Mouse (Mus musculus): ENCODE results near the gene Tinagl1. TPM values are rescaled to one million over a fixed set of nuclear protein-coding genes. Genes with fewer than 3 reads are reported as not detected.

Tinagl1 gene
- total and polyA plus RNA-seq, 3 experiments = 6.1 to 21.9 TPM; not detected in 1

DNA sequence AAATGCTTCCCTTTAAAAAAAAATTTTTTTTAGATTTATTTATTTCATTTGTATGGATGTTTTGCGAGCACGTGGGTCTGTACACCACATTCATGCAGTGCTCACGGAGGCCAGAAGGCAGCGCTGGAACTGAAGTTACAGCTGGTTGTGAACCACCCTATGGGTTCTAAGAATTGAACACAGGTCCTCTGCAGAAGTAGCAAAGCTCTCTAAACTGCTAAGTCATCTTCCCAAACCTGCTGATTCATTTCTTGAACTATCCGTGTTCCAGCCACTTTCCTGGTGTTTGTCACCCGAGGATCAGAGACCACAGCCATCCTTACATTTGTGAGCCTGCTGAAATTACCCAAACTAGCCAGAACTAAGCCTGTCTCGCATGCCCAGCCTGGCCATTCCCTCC is 37.5 kb upstream of the Tinagl1 start:
- Histone ChIP-seq H3K9me3 (replicated peaks; ENCODE audit: insufficient read depth, low read length) (no peaks in the 10 kb centered on the region), H3K4me1 (ENCODE audit: control insufficient read depth in 1 of 2, insufficient read depth in 2 of 2, low read length in 2 of 2) (peaks cover 8 to 26% of the 10 kb centered on the region in 2 experiments), H3K4me3 (ENCODE audit: control insufficient read depth in 1 of 2, insufficient read depth in 1 of 2, low read depth in 2 of 2, low read length in 2 of 2) (no peak overlapping the region), H3K27ac (ENCODE audit: control insufficient read depth, low read depth, low read length) (no peak overlapping the region), H3K9ac (ENCODE audit: control insufficient read depth, low read depth, low read length, poor library complexity, severe bottlenecking) (no peak overlapping the region), H3K27me3 (ENCODE audit: control insufficient read depth in 1 of 2, insufficient read depth in 2 of 2, low read length in 2 of 2) (no peaks in the 10 kb centered on the region), H3K36me3 (ENCODE audit: control insufficient read depth in 1 of 2, insufficient read depth in 2 of 2, low read length in 2 of 2) (peaks cover 0 to 17% of the 10 kb centered on the region in 2 experiments; a peak in 2 of 4 replicates), H3K79me2 (ENCODE audit: control insufficient read depth, insufficient read depth, low read length, poor library complexity) (no peaks in the 10 kb centered on the region)
- TF ChIP-seq MAFK (IDR thresholded peaks at IDR 0.05; ENCODE audit: borderline replicate concordance, low read depth, low read length) (no peak), MYB (IDR thresholded peaks at IDR 0.05; ENCODE audit: low read depth, low read length) (no peak), CHD2 (IDR thresholded peaks at IDR 0.05; ENCODE audit: low read length) (no peak), SIN3A (IDR thresholded peaks at IDR 0.05; ENCODE audit: low read length) (no peak), CTCF (IDR thresholded peaks at IDR 0.05 in 2 of 3, conservative IDR thresholded peaks at IDR 0.05 in 1 of 3; ENCODE audit: control insufficient read depth in 1 of 3, insufficient read depth in 1 of 3, low read depth in 2 of 3, low read length in 3 of 3, poor library complexity in 1 of 3, severe bottlenecking in 1 of 3) (peak; percentile 9 to 29 (median 10); a peak in 1 of 6 replicates), USF1 (IDR thresholded peaks at IDR 0.05; ENCODE audit: low read depth, low read length) (0 out of 2 replicates have a peak, but pooled peaks have one; percentile 2), TAL1 (IDR thresholded peaks at IDR 0.05; ENCODE audit: low read length) (no peak), MEF2A (IDR thresholded peaks at IDR 0.05; ENCODE audit: extremely low read depth, insufficient replicate concordance, low read depth, low read length, poor library complexity, severe bottlenecking) (no peak), UBTF (IDR thresholded peaks at IDR 0.05; ENCODE audit: borderline replicate concordance, insufficient read depth, low read depth, low read length) (no peak), BHLHE40 (IDR thresholded peaks at IDR 0.05; ENCODE audit: borderline replicate concordance, low read depth, low read length) (no peak), MXI1 (IDR thresholded peaks at IDR 0.05; ENCODE audit: low read depth, low read length) (no peak), SMC3 (IDR thresholded peaks at IDR 0.05; ENCODE audit: low read depth, low read length) (no peak), CHD1 (IDR thresholded peaks at IDR 0.05; ENCODE audit: low read depth, low read length) (no peak), POLR2AphosphoS5 (IDR thresholded peaks at IDR 0.05; ENCODE audit: borderline replicate concordance, low read depth, low read length) (no peak), NELFE (IDR thresholded peaks at IDR 0.05; ENCODE audit: low read depth, low read length) (no peak), NRF1 (IDR thresholded peaks at IDR 0.05; ENCODE audit: insufficient read depth, low read depth, low read length, poor library complexity, severe bottlenecking) (no peak)
- DNase-seq (ENCODE audit: low read depth, low spot score) = peak; percentile 61

DNA sequence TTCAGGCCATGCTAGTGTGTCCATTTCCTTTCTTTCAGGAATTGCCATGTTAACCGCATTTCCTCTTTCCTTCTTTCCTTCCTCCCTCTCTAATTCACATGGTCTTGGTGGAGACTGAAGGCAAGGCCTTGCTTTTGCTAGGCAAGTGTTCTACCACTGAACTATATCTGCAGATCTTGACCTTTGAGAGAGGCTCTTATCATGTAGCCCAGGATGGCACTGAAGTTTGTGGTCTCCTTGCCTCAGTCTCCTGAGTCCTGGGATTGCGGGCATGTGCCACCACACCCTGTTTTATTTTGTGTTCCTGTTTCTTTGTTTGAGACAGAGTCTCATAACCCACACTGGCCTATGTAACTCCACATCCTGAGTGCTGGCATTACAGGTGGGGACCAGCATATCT is 36.9 kb upstream of the Tinagl1 start:
- Histone ChIP-seq H3K4me1 (ENCODE audit: control insufficient read depth in 1 of 2, insufficient read depth in 2 of 2, low read length in 2 of 2) (peaks cover 8 to 26% of the 10 kb centered on the region in 2 experiments), H3K36me3 (ENCODE audit: control insufficient read depth in 1 of 2, insufficient read depth in 2 of 2, low read length in 2 of 2) (peaks cover 0 to 17% of the 10 kb centered on the region in 2 experiments; a peak in 2 of 4 replicates), H3K4me3 (ENCODE audit: control insufficient read depth in 1 of 2, insufficient read depth in 1 of 2, low read depth in 2 of 2, low read length in 2 of 2) (no peak overlapping the region), H3K27ac (ENCODE audit: control insufficient read depth, low read depth, low read length) (no peak overlapping the region), H3K9ac (ENCODE audit: control insufficient read depth, low read depth, low read length, poor library complexity, severe bottlenecking) (no peak overlapping the region), H3K9me3 (replicated peaks; ENCODE audit: insufficient read depth, low read length) (no peaks in the 10 kb centered on the region), H3K79me2 (ENCODE audit: control insufficient read depth, insufficient read depth, low read length, poor library complexity) (no peaks in the 10 kb centered on the region), H3K27me3 (ENCODE audit: control insufficient read depth in 1 of 2, insufficient read depth in 2 of 2, low read length in 2 of 2) (no peaks in the 10 kb centered on the region)
- TF ChIP-seq EP300 (IDR thresholded peaks at IDR 0.05; ENCODE audit: low read depth in 1 of 2, low read length in 2 of 2) (peak; percentile 58 to 63; a peak in 3 of 4 replicates), ZKSCAN1 (IDR thresholded peaks at IDR 0.05; ENCODE audit: low read depth, low read length) (no peak), CHD1 (IDR thresholded peaks at IDR 0.05; ENCODE audit: low read depth, low read length) (no peak), GATA1 (IDR thresholded peaks at IDR 0.05; ENCODE audit: low read depth, low read length) (peak; percentile 54; the same call in 1 of the 2 replicates), ETS1 (IDR thresholded peaks at IDR 0.05; ENCODE audit: low read depth, low read length) (no peak), ELF1 (IDR thresholded peaks at IDR 0.05; ENCODE audit: low read depth, low read length) (no peak), TCF12 (IDR thresholded peaks at IDR 0.05; ENCODE audit: low read depth, low read length) (peak; percentile 42; the same call in 1 of the 2 replicates), TAL1 (IDR thresholded peaks at IDR 0.05; ENCODE audit: low read length) (peak; percentile 70), SIN3A (IDR thresholded peaks at IDR 0.05; ENCODE audit: low read length) (0 out of 2 replicates have a peak, but pooled peaks have one; percentile 23), USF1 (IDR thresholded peaks at IDR 0.05; ENCODE audit: low read depth, low read length) (no peak), KAT2A (conservative IDR thresholded peaks at IDR 0.05; ENCODE audit: low read depth, low read length) (no peak), RAD21 (IDR thresholded peaks at IDR 0.05; ENCODE audit: low read depth, low read length) (no peak), RCOR1 (IDR thresholded peaks at IDR 0.05; ENCODE audit: low read depth, low read length) (0 out of 2 replicates have a peak, but pooled peaks have one; percentile 22)
- peak; percentile 50 for DNase-seq (ENCODE audit: low read depth, low spot score)

Data from MEL (cell line).